Mouse (Mus musculus) heart, embryonic 11.5 days (tissue): Measurements from ENCODE around the gene Prpf38b. TPM values are rescaled to one million over a fixed set of nuclear protein-coding genes. Genes with fewer than 3 reads are reported as not detected.
"Not testable (repeated sequence)": the region's sequence is repeated elsewhere in the genome, so short reads cannot be mapped to it uniquely, and the experiment has no call there.

Source experiments
- ATAC-seq: fragments of 200-750 bp; cut with Nextera tagmentation; replicated peaks from 2 replicates; pipeline ENCODE4 v1.8.0; 2017; ENCODE audit warnings: moderate library complexity; ENCODE audit not compliant: insufficient number of reproducible peaks, low FRiP score, low TSS enrichment
- H3K27ac ChIP-seq: fragments of 300-500 bp; sonication (generic); 2 replicates; pipeline ENCODE4 v1.5.1; 2014; ENCODE audit warnings: mild to moderate bottlenecking, low read depth, low read length
- H3K27me3 ChIP-seq: fragments of 300-500 bp; sonication (generic); 2 replicates; pipeline ENCODE4 v1.6.1; 2014; ENCODE audit warnings: mild to moderate bottlenecking, low read length, mixed read lengths; ENCODE audit not compliant: control insufficient read depth, insufficient read depth
- H3K36me3 ChIP-seq: fragments of 300-500 bp; sonication (generic); 2 replicates; pipeline ENCODE4 v1.6.1; 2014; ENCODE audit warnings: mild to moderate bottlenecking, low read length, moderate library complexity, mixed read lengths; ENCODE audit not compliant: control insufficient read depth, insufficient read depth
- H3K4me1 ChIP-seq: fragments of 300-500 bp; sonication (generic); 2 replicates; pipeline ENCODE4 v1.6.1; 2014; ENCODE audit warnings: low read length; ENCODE audit not compliant: control insufficient read depth, insufficient read depth
- H3K4me2 ChIP-seq: fragments of 300-500 bp; sonication (generic); 2 replicates; pipeline ENCODE4 v1.6.1; 2014; ENCODE audit warnings: mild to moderate bottlenecking, moderate library complexity
- H3K4me3 ChIP-seq: fragments of 300-500 bp; sonication (generic); 2 replicates; pipeline ENCODE4 v1.5.1; 2014; ENCODE audit warnings: low read depth, low read length
- H3K9ac ChIP-seq: fragments of 300-500 bp; sonication (generic); 2 replicates; pipeline ENCODE4 v1.6.1; 2014; ENCODE audit warnings: mild to moderate bottlenecking, low read depth, low read length, moderate library complexity
- H3K9me3 ChIP-seq: fragments of 300-500 bp; sonication (generic); replicated peaks from 2 replicates; pipeline ENCODE4 v1.6.1; 2016; ENCODE audit warnings: low read length; ENCODE audit not compliant: control insufficient read depth
- WGBS: fragments of 180-500 bp; shearing (Covaris S2); extraction: QIAGEN DNeasy Blood & Tissue Kit; methylation state at CpG from one replicate; pipeline ENCODE4 v1.1.7; 2014; ENCODE audit not compliant: insufficient replicate concordance; 5-methylcytosine and 5-hydroxymethylcytosine counted together
- polyA plus RNA-seq: library from polyadenylated mRNA; unstranded; fragments of >200 nt; fragmentation: Nextera tagmentation; extraction: Ambion mirVana; gene quantifications from 2 replicates; pipeline ENCODE4 v1.2.1, GENCODE M21; 2014

The Prpf38b gene
- polyA plus RNA-seq, 1 experiment from 2014 or later: 56.4 TPM

GRCm38 (mm10) chr3:108889908-108890307, 21.6 kb downstream of the Prpf38b start, which contains the start of gene Fndc7:
TSS of gene Fndc7 (minus strand) at chr3:108890008.
- Histone ChIP-seq H3K27ac (no peak within 1 kb of the TSS), H3K4me3 (no peak within 1 kb of the TSS), H3K4me1 (peaks cover 12% of the 10 kb centered on the region), H3K4me2 (no peak within 1 kb of the TSS), H3K9ac (no peak within 1 kb of the TSS), H3K27me3 (no peaks in the 10 kb centered on the region), H3K36me3 (no peaks in the 10 kb centered on the region), H3K9me3 (no peaks in the 10 kb centered on the region)
- no peak for ATAC-seq
- WGBS: 84% methylated on average over 1 of the region's 1 CpGs

- Histone ChIP-seq H3K4me2 (no peak overlapping the region), H3K27ac (no peak overlapping the region), H3K9me3 (no peaks in the 10 kb centered on the region), H3K4me1 (peaks cover 18% of the 10 kb centered on the region), H3K36me3 (no peaks in the 10 kb centered on the region), H3K27me3 (no peaks in the 10 kb centered on the region), H3K4me3 (no peak overlapping the region), H3K9ac (no peak overlapping the region)
- ATAC-seq: no peak
- WGBS: 87% methylated on average over 3 of the region's 3 CpGs
These were observed 23.9 kb downstream of the Prpf38b start for GRCm38 (mm10) chr3:108887618-108887975.

GRCm38 (mm10) chr3:108886934-108887617, 24.5 kb downstream of the Prpf38b start:
- ATAC-seq: no peak
- 61% methylated on average over 12 of the region's 12 CpGs for WGBS
- Histone ChIP-seq H3K4me1 (peaks cover 18% of the 10 kb centered on the region), H3K27ac (peak overlapping the region; percentile 76), H3K4me3 (no peak overlapping the region), H3K9ac (no peak overlapping the region), H3K4me2 (no peak overlapping the region), H3K9me3 (no peaks in the 10 kb centered on the region), H3K36me3 (no peaks in the 10 kb centered on the region), H3K27me3 (no peaks in the 10 kb centered on the region)

- Histone ChIP-seq H3K27me3 (no peaks in the 10 kb centered on the region), H3K27ac (peak overlapping the region; percentile 76), H3K4me1 (peaks cover 23% of the 10 kb centered on the region), H3K4me2 (0 out of 2 replicates have a peak overlapping the region, but pooled peaks have one; percentile 3), H3K9ac (no peak overlapping the region), H3K36me3 (no peaks in the 10 kb centered on the region), H3K4me3 (no peak overlapping the region), H3K9me3 (no peaks in the 10 kb centered on the region)
- ATAC-seq: peak; percentile 57; the same call in 1 of the 2 replicates
- 24% methylated on average over 9 of the region's 9 CpGs for WGBS
These were observed 25.6 kb downstream of the Prpf38b start for GRCm38 (mm10) chr3:108885686-108886530.

GRCm38 (mm10) chr3:108884706-108885289, 26.7 kb downstream of the Prpf38b start:
- H3K27ac ChIP-seq: peak overlapping the region; percentile 76; the same call in 1 of the 2 replicates

GRCm38 (mm10) chr3:108883067-108883466, 28.5 kb downstream of the Prpf38b start:
- Histone ChIP-seq H3K4me3 (no peak overlapping the region), H3K4me1 (peaks cover 37% of the 10 kb centered on the region)
- no peak for ATAC-seq

More at GRCm38 (mm10) chr3:108884706-108885289, 26.7 kb downstream of the Prpf38b start:
- Histone ChIP-seq H3K4me2 (no peak overlapping the region), H3K4me1 (peaks cover 28% of the 10 kb centered on the region), H3K27me3 (no peaks in the 10 kb centered on the region), H3K36me3 (no peaks in the 10 kb centered on the region), H3K4me3 (no peak overlapping the region), H3K9me3 (no peaks in the 10 kb centered on the region), H3K9ac (peak overlapping the region; percentile 47; the same call in 1 of the 2 replicates)
- ATAC-seq: no peak
- 66% methylated on average over 8 of the region's 8 CpGs for WGBS

GRCm38 (mm10) chr3:108881873-108882272, 29.7 kb downstream of the Prpf38b start:
- not testable (repeated sequence) for H3K27ac ChIP-seq

More at GRCm38 (mm10) chr3:108883067-108883466, 28.5 kb downstream of the Prpf38b start:
- Histone ChIP-seq H3K9ac (no peak overlapping the region), H3K36me3 (no peaks in the 10 kb centered on the region), H3K27me3 (no peaks in the 10 kb centered on the region), H3K27ac (no peak overlapping the region), H3K9me3 (no peaks in the 10 kb centered on the region), H3K4me2 (no peak overlapping the region)
- 91% methylated on average over 2 of the region's 2 CpGs for WGBS

More at GRCm38 (mm10) chr3:108881873-108882272, 29.7 kb downstream of the Prpf38b start:
- H3K9ac ChIP-seq, ATAC-seq, H3K36me3 ChIP-seq, H3K27me3 ChIP-seq, H3K4me3 ChIP-seq, H3K9me3 ChIP-seq, H3K4me2 ChIP-seq: not testable (repeated sequence)
- WGBS: 40% methylated on average over 4 of the region's 4 CpGs
- peaks cover 34% of the 10 kb centered on the region for H3K4me1 ChIP-seq
